Mouse (Mus musculus) G1E (cell line): ENCODE results near the gene Ntmt1.

Experiments used
- CTCF ChIP-seq: IDR thresholded peaks from 2 replicates; pipeline ENCODE4 v1.5.1; 2012; ENCODE audit warnings: low read depth, low read length, inconsistent platforms, mixed read lengths
- GATA1 ChIP-seq: IDR thresholded peaks from 2 replicates; pipeline ENCODE4 v1.6.1; 2012; ENCODE audit warnings: borderline replicate concordance, low read length, inconsistent platforms, mixed read lengths

GRCm38 (mm10) chr2:30850581-30850980 is 43.0 kb downstream of the Ntmt1 start:
- TF ChIP-seq CTCF (no peak), GATA1 (no peak)
